Mouse (Mus musculus) small intestine, adult 2 months (tissue): ENCODE measurements around the gene Terb2.

Experiments
- CTCF ChIP-seq: fragments of 200-500 bp; IDR thresholded peaks from 2 replicates; pipeline ENCODE4 v1.5.1; 2012; ENCODE audit warnings: low read depth, mild to moderate bottlenecking, control low read depth, inconsistent platforms, low read length, moderate library complexity, mixed read lengths; ENCODE audit not compliant: insufficient replicate concordance, insufficient read length; ENCODE audit errors: extremely low read depth
- POLR2A ChIP-seq: fragments of 200-500 bp; IDR thresholded peaks from 2 replicates; pipeline ENCODE4 v1.6.1; 2012; ENCODE audit warnings: low read depth, mild to moderate bottlenecking, control low read depth, inconsistent platforms, low read length, moderate library complexity

DNA sequence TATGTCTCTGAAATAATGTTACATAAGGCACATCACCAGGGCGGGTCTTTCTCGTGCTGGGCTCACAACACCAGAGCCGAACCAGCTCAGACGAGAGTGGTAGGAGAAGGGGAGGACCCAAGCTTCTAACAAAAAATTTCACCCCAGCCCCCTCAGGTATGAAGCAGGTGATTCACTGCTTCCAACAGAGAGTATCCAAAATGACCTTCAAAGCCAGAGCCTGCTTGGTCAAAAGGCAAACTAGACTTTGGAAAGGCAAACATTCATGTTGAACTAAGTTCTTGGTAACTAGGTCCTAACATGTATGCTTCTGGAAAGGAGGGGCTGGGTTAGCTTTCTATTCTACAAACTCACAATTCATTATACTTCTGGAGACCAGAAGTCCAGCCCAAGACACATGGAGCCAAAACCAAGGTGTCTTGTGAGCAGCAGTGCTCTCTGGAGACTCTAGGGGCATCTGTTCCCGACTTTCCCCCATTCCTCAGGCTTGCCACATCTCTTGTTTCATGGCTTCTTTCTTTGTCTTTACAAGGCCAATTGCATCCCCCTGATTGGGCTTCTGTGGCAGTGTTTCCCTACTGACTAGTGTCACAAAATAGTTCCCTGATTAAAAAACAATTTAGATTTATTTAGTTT lies 44.6 kb upstream of the Terb2 start:
- TF ChIP-seq CTCF (no peak), POLR2A (no peak)
